Mouse (Mus musculus): Measurements from ENCODE around the gene Ufm1.

The Ufm1 gene

DNA sequence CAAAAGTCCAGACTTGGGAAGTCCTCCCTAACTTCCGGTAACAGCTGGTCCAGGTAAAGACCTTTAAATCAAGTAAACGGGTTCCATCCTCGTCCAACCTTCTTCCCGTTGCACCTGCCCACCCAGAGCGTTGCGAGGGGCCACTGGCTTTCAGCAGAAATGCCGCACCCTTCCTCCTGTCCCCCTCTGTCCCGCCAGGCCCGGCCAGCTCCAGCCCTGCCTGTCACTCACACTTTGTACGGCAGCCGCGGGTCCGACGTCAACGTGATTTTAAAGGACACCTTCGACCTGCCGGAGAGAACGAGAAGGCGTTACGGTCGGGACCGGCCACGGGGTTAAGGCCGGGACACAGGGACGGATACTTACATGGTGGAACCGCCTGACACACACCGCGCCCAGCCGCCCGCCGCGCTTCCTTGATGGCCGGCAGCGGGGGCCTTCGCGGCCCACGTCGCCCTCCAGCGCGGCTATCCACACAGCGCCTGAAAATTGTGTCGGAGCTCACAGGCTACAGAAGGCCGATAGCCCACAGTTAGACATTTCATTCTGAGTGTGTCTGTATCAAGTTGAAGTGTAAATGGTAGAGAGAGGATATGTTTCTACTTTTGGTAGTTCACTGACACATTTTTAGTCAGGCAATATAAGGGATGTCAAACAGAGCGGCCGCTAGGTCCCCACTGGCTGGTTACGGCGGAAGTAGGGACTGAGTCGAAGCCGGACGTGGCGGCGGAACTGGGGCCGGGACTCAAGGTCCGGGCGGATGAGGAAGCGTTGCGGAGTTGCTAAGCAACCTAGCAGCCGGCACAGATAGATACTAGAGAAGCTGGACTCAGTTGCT is at the start of gene Ufm1:
Gene Ufm1 (minus strand): TSS at position 448 of the 838 bp plus-strand sequence.
- in situ Hi-C loops (cut with MboI; ENCODE audit: low sequenced_read_pairs): no loop called here

DNA sequence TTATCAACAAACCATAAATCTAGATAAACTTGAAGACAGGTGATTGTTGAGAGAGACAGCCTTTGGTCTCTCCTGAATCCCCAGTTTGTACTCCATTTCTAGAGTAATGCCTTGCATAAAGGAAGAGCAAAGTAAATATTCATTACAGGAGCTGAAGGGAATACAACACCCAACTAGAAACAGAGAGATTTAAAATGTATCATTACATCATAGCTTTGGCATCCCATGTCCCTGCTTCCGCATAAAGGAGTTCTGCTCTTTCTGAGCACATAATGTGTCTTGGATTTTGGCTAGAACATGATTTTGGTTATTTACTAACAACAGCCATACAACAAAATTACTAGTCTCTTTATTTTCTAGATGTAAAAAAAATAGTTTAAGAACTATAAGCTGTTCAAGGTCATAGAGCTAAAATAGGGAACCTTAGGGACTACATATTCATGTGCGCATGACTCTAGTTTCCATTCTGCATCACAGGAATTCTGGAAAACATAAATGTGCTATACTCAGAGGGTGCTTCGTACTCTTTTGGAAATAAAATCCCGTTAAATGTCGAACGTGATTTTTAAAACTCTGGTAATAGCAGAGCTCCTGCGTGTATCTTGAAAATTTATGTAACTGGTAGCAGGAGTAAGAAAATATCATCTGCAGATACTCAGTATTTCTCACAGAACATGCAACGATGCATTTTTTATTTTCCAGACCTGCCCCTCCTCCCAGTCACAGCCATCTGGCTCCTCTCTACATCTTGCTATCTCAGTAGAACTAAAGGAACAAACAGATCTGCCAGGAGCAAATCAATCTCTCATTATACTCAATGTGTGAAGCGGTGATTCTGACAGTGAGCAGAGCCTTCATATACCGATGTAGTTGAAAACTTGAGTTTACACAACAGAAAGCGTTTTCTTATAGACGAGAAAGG is 27.2 kb upstream of the Ufm1 start:
- in situ Hi-C loops (cut with MboI; ENCODE audit: low sequenced_read_pairs): no loop called here

DNA sequence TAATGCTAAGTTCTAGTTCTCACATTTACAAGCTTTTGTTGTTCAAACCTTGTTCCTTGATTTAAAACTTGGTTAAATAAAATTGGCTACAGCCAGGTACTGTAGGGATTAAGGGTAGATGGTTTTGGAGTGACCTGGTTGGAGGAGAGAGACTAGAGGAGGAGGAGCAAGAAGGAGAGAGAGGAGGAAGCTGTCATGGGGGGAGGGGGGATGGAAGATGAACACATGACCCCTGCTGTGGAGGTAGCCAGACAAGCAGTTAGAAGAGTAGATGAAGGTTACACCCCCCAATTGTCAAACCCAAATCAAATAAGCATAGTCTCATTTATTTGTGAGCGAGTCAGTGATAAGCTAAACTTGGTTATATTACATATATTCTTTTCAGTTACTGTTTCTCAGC is 8.0 kb upstream of the Ufm1 start:
- in situ Hi-C loops (cut with MboI; ENCODE audit: low sequenced_read_pairs): no loop called here

DNA sequence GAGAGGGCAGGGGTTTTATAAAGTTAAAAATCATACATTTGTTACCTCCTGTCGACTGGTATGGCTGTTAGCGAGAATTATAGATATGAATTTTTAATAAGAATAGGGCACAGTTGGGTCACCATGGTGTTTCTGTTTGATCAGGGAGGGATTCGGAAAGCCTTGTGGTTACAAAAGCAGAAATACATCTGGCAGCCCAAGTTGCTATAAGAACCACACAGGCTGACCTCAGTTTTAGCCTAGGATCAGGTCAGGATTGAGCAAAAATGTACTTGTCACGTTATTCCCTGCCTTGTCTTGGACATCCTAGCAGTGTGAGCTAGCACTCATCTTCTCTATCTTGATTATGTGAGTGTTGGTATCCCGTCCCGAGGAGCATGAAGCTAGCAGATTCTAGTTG is 6.9 kb upstream of the Ufm1 start:
- in situ Hi-C loops (cut with MboI; ENCODE audit: low sequenced_read_pairs): no loop called here

DNA sequence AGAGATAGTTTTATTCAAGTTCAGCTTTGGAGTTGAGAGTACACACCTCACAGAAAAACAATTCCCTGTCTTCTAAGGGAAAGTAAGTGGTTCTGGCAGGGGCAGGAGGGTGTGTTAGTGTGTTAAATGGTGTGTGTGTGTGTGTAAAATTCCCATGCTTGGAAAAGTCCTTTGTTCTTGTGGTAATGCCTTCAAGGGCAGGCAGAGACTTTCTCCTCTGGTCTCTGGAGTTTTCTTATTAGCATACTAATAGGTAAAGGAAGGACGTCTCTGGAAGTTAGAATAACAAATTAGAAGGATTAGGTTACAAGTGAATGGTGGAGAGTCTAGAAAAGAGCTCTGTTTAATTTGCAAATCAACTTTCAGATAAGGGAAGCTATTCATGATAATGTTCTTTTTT is 5.6 kb upstream of the Ufm1 start:
- in situ Hi-C loops (cut with MboI; ENCODE audit: low sequenced_read_pairs): no loop called here

DNA sequence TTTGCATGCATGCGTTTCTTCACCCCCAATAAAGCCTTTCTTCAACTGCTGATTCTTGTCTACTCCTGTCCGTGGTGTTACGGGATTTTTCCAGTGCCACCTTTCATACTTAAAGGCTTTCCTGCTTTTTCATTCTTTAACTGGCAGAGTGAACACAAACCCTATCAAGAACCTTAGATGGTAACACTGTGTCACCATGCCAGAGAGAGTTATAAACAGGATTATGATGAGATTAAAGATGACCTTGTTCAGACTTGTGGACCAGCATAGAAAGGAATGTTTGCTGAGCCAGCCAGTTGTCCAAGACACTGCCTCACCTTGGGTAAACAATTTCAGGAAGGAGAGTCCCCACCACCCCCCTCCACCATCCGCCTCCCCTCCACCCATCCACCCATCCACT is 4.6 kb upstream of the Ufm1 start:
- in situ Hi-C loops (cut with MboI; ENCODE audit: low sequenced_read_pairs): no loop called here

DNA sequence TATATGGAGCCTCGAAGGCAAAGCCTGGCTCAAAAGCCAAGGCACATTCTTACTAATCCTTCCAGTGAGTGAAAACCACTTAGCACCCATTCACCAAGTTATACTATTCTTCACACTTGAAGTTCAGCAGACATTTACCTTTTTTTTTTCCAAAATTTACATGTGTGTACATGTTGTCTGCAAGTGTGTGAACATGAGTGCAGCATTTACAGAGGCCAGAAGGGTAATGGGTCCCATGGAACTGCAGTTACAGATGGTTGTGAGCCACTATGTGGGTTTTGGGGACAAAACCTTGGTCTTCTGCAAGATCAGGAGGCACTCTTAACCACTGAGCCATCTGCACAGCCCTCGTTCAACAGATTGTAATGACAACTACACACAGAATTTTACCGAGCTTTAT is 8.8 kb downstream of the Ufm1 start:
- in situ Hi-C loops (cut with MboI; ENCODE audit: low sequenced_read_pairs): no loop called here

DNA sequence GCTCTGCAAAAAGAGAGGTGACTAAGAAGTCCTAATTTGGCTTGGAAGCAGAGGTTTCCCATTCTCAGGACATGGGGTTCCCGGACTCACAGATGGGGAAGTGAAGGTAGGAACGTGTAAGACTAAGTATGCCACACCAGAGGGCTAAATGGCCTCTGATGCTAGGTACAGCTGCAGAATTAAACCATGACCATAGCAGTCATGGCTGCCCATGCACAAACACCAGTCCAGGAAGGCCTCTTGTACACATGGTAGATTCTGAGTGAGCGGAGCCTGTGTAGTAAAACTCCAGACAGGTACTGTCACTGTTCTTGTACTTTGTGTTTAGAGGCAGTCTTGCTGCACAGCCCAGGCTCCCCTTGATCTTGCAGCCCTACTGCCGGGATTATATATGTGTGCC is 9.4 kb downstream of the Ufm1 start:
- in situ Hi-C loops (cut with MboI; ENCODE audit: low sequenced_read_pairs): no loop called here

DNA sequence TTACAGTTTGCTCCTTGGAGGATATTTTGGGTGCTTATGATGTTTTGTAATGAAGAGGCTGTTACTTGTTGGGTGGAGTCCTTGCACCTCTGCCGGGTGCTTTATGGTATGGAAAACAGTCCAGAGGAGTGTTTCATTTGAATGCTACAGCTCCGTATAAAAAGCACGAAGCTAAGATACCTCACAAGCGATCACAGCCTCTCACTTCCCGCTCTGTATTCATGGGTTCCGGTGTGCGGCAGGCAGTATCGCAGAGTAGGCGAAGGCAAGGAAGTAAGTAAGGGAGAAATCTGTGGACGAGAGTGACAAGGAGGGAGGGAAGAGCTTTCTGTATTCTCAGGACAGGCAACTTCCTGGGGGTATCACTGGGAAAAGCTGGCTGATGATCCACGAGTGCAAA is 15.4 kb downstream of the Ufm1 start:
- in situ Hi-C loops (cut with MboI; ENCODE audit: low sequenced_read_pairs): no loop called here

DNA sequence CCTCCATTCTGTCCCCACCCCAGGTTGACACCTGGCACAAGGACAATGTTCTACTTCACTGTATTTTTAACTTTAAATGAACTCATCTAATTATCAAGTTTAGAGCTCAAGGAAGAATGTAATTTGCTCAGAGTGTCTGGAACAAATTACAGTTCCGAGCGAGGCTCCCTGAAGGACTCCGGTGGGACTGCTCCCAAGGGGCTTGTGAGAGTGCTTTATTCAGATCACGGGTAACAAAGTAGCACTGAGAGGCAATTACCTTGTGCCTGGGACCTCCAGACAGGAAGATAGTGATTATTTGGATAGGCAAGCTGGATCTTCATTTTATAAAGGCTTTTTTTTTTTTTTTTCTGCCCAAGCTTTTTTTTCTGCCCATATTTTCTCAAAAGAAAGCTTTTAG is 15.9 kb downstream of the Ufm1 start:
- in situ Hi-C loops (cut with MboI; ENCODE audit: low sequenced_read_pairs): no loop called here

DNA sequence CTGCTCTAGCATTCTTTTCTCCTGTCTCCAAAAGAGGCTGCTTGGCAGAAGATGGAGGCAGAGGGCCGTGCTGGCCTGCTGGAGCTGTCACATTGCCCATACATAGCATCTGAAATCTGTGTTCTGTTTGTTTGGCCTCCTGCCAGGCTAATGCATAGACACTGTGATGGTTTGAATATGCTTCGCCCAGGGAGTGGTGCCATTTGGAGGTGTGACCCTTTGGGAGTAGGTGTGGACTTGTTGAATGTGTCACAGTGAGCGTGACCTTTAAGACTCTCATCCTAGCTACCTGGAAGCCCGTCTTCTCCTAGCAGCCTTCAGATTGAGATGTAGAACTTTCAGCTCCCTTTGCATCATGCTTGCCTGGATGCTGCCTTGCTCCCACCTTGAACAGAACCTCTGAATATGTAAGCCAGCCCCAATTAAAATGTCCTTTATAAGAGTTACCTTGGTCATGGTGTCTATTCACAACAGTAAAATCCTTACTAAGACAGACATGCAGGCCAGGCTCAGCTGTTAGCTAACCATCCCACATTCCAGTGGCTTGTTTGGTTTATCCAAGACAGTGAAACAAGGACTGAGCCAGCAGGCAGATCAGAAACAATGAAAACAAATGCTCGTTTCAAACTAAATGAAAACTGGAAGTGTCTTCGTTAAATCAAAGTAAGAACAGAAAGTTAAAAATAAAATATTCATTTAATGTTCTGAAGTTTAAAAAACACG is 17.3 kb downstream of the Ufm1 start:
- in situ Hi-C loops (cut with MboI; ENCODE audit: low sequenced_read_pairs): no loop called here

DNA sequence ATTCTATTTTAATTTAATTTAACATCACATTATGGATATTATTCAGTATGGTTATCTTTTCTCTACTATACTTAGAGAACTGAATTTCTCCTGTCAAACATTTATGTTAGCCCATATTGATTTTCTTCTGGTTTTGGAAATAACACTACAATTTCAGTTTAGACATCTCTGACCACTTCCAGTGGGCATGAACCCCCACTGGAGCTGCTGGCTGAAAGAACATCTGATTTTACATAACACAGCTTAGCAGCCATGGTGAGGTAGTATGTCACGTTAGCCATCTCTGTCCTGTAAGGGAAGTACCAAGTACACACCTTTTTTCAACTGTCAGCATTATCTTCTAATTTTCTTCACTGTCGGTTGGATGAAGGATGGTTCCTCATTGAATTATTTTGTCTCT is 18.8 kb downstream of the Ufm1 start, which contains the start of gene Gm10985:
Gene Gm10985 (plus strand): TSS at position 301 of the 400 bp plus-strand sequence.
- in situ Hi-C loops (cut with MboI; ENCODE audit: low sequenced_read_pairs): no loop called here

DNA sequence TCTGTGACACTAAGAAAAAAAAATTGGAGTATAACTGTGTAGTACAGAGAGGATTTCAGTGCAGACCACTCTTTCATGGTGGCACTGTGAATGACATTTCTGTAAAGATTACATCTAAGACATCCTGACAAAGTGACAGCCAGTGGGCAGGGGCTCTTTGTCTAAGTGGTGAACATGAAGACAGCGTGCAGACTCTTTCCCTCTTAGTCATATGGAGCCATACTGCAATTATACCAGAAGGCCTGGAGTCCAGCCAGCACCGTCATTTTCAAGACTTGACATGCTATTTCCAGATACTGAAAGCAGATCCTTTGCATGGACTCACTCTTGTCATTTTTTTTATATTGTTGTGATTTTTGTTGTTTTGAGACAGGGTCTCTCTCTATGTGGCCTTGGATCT is 29.4 kb downstream of the Ufm1 start:
- in situ Hi-C loops (cut with MboI; ENCODE audit: low sequenced_read_pairs): no loop called here

DNA sequence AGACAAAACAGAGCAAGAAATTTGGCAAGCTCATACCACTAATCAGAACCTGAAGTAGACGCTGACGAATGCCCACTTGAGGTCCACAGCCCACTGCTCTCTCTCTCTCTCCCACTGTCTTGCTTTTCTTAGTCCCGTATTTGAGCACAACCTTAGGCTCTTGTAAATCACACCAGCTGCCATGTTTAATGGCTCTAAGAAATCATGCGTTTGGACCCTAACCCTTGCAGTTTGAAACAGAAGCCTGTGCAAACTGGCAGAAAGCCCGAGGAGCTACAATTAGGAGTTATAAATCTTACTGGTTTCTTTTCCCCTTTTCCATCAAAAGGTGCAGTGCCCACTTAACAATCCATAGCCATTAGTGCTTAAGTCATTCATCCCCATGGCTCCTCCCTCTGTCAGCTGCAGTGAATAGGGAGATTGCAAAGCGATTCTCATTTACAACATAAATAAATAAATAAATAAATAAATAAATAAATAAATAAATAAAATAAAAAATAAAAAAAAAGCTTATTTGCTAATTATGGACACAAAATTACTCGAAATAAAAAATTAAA is 50.1 kb downstream of the Ufm1 start:
- in situ Hi-C loops (cut with MboI; ENCODE audit: low sequenced_read_pairs): no loop called here
